Mouse (Mus musculus): ENCODE measurements around the gene Bicc1. TPM values are rescaled to one million over a fixed set of nuclear protein-coding genes. Genes with fewer than 3 reads are reported as not detected.

The Bicc1 gene
- polyA plus RNA-seq, 1 experiment from 2014 or later, result 23.5 TPM

- H3K4me1 ChIP-seq (ENCODE audit: control insufficient read depth, insufficient read depth, low read length), result peaks cover 25% of the 10 kb centered on the region; the same call in 1 of the 2 replicates
- no peak overlapping the region for H3K4me3 ChIP-seq (ENCODE audit: low read depth, low read length)
- no peaks in the 10 kb centered on the region for H3K27me3 ChIP-seq (ENCODE audit: control insufficient read depth, insufficient read depth, low read length)
- H3K9ac ChIP-seq (replicated peaks; ENCODE audit: low read depth, low read length), result no peak overlapping the region
- ATAC-seq (ENCODE audit: insufficient number of reproducible peaks, insufficient read depth, low FRiP score, low read depth), result no peak
- no peaks in the 10 kb centered on the region for H3K9me3 ChIP-seq (ENCODE audit: control insufficient read depth, low read depth, low read length)
- peak overlapping the region; percentile 79 for H3K27ac ChIP-seq (ENCODE audit: low read length)
- H3K36me3 ChIP-seq (ENCODE audit: control insufficient read depth, insufficient read depth, low read length), result no peaks in the 10 kb centered on the region
- WGBS, result 26% methylated on average over 9 of the region's 9 CpGs
- H3K4me2 ChIP-seq (replicated peaks; ENCODE audit: low read depth, low read length), result peak overlapping the region; percentile 22; the same call in 1 of the 2 replicates
Measured at GRCm38 (mm10) chr10:71024681-71025080, 134.8 kb downstream of the Bicc1 start.

- Histone ChIP-seq H3K9me3 (ENCODE audit: control insufficient read depth, low read depth, low read length) (no peaks in the 10 kb centered on the region), H3K27ac (ENCODE audit: low read length) (peak overlapping the region; percentile 79; the same call in 1 of the 2 replicates), H3K4me2 (replicated peaks; ENCODE audit: low read depth, low read length) (no peak overlapping the region), H3K27me3 (ENCODE audit: control insufficient read depth, insufficient read depth, low read length) (no peaks in the 10 kb centered on the region), H3K4me3 (ENCODE audit: low read depth, low read length) (no peak overlapping the region), H3K36me3 (ENCODE audit: control insufficient read depth, insufficient read depth, low read length) (no peaks in the 10 kb centered on the region), H3K4me1 (ENCODE audit: control insufficient read depth, insufficient read depth, low read length) (peaks cover 22% of the 10 kb centered on the region; the same call in 1 of the 2 replicates), H3K9ac (replicated peaks; ENCODE audit: low read depth, low read length) (no peak overlapping the region)
- ATAC-seq (ENCODE audit: insufficient number of reproducible peaks, insufficient read depth, low FRiP score, low read depth), result no peak
- WGBS, result 47% methylated on average over 3 of the region's 3 CpGs
Measured at GRCm38 (mm10) chr10:71023471-71023870, 136.0 kb downstream of the Bicc1 start.

- Histone ChIP-seq H3K4me3 (ENCODE audit: low read depth, low read length) (no peak overlapping the region), H3K4me2 (replicated peaks; ENCODE audit: low read depth, low read length) (no peak overlapping the region), H3K9ac (replicated peaks; ENCODE audit: low read depth, low read length) (no peak overlapping the region), H3K36me3 (ENCODE audit: control insufficient read depth, insufficient read depth, low read length) (no peaks in the 10 kb centered on the region), H3K27ac (ENCODE audit: low read length) (no peak overlapping the region), H3K27me3 (ENCODE audit: control insufficient read depth, insufficient read depth, low read length) (no peaks in the 10 kb centered on the region), H3K4me1 (ENCODE audit: control insufficient read depth, insufficient read depth, low read length) (peaks cover 18% of the 10 kb centered on the region; the same call in 1 of the 2 replicates), H3K9me3 (ENCODE audit: control insufficient read depth, low read depth, low read length) (no peaks in the 10 kb centered on the region)
- no peak for ATAC-seq (ENCODE audit: insufficient number of reproducible peaks, insufficient read depth, low FRiP score, low read depth)
- WGBS, result 64% methylated on average over 5 of the region's 5 CpGs
Measured at GRCm38 (mm10) chr10:71020459-71020858, 139.0 kb downstream of the Bicc1 start.

GRCm38 (mm10) chr10:71019836-71020235, 139.7 kb downstream of the Bicc1 start:
- Histone ChIP-seq H3K27ac (ENCODE audit: low read length) (no peak overlapping the region), H3K9ac (replicated peaks; ENCODE audit: low read depth, low read length) (no peak overlapping the region), H3K36me3 (ENCODE audit: control insufficient read depth, insufficient read depth, low read length) (no peaks in the 10 kb centered on the region), H3K4me2 (replicated peaks; ENCODE audit: low read depth, low read length) (no peak overlapping the region), H3K4me1 (ENCODE audit: control insufficient read depth, insufficient read depth, low read length) (peaks cover 12% of the 10 kb centered on the region; the same call in 1 of the 2 replicates), H3K9me3 (ENCODE audit: control insufficient read depth, low read depth, low read length) (no peaks in the 10 kb centered on the region), H3K27me3 (ENCODE audit: control insufficient read depth, insufficient read depth, low read length) (no peaks in the 10 kb centered on the region), H3K4me3 (ENCODE audit: low read depth, low read length) (no peak overlapping the region)
- 94% methylated on average over 6 of the region's 6 CpGs for WGBS
- ATAC-seq (ENCODE audit: insufficient number of reproducible peaks, insufficient read depth, low FRiP score, low read depth), result no peak

- Histone ChIP-seq H3K9ac (replicated peaks; ENCODE audit: low read depth, low read length) (no peak overlapping the region), H3K27me3 (ENCODE audit: control insufficient read depth, insufficient read depth, low read length) (no peaks in the 10 kb centered on the region), H3K4me3 (ENCODE audit: low read depth, low read length) (no peak overlapping the region), H3K27ac (ENCODE audit: low read length) (no peak overlapping the region), H3K4me2 (replicated peaks; ENCODE audit: low read depth, low read length) (no peak overlapping the region), H3K9me3 (ENCODE audit: control insufficient read depth, low read depth, low read length) (no peaks in the 10 kb centered on the region), H3K36me3 (ENCODE audit: control insufficient read depth, insufficient read depth, low read length) (no peaks in the 10 kb centered on the region), H3K4me1 (ENCODE audit: control insufficient read depth, insufficient read depth, low read length) (no peaks in the 10 kb centered on the region)
- WGBS, result 74% methylated on average over 19 of the region's 19 CpGs
- no peak for ATAC-seq (ENCODE audit: insufficient number of reproducible peaks, insufficient read depth, low FRiP score, low read depth)
Measured at GRCm38 (mm10) chr10:71009771-71010496, 149.6 kb downstream of the Bicc1 start.

- Histone ChIP-seq H3K4me3 (ENCODE audit: low read depth, low read length) (no peak overlapping the region), H3K9ac (replicated peaks; ENCODE audit: low read depth, low read length) (no peak overlapping the region), H3K4me2 (replicated peaks; ENCODE audit: low read depth, low read length) (no peak overlapping the region), H3K27me3 (ENCODE audit: control insufficient read depth, insufficient read depth, low read length) (no peaks in the 10 kb centered on the region), H3K27ac (ENCODE audit: low read length) (no peak overlapping the region), H3K9me3 (ENCODE audit: control insufficient read depth, low read depth, low read length) (no peaks in the 10 kb centered on the region), H3K36me3 (ENCODE audit: control insufficient read depth, insufficient read depth, low read length) (no peaks in the 10 kb centered on the region), H3K4me1 (ENCODE audit: control insufficient read depth, insufficient read depth, low read length) (no peaks in the 10 kb centered on the region)
- no peak for ATAC-seq (ENCODE audit: insufficient number of reproducible peaks, insufficient read depth, low FRiP score, low read depth)
- WGBS, result 86% methylated on average over 11 of the region's 11 CpGs
Measured at GRCm38 (mm10) chr10:71008721-71009120, 150.8 kb downstream of the Bicc1 start.

- no peak for ATAC-seq (ENCODE audit: insufficient number of reproducible peaks, insufficient read depth, low FRiP score, low read depth)
- no peak overlapping the region for H3K9ac ChIP-seq (replicated peaks; ENCODE audit: low read depth, low read length)
- no peak overlapping the region for H3K27ac ChIP-seq (ENCODE audit: low read length)
- H3K36me3 ChIP-seq (ENCODE audit: control insufficient read depth, insufficient read depth, low read length), result no peaks in the 10 kb centered on the region
- WGBS, result 71% methylated on average over 9 of the region's 9 CpGs
- H3K4me3 ChIP-seq (ENCODE audit: low read depth, low read length), result no peak overlapping the region
- no peaks in the 10 kb centered on the region for H3K27me3 ChIP-seq (ENCODE audit: control insufficient read depth, insufficient read depth, low read length)
- no peaks in the 10 kb centered on the region for H3K4me1 ChIP-seq (ENCODE audit: control insufficient read depth, insufficient read depth, low read length)
- no peak overlapping the region for H3K4me2 ChIP-seq (replicated peaks; ENCODE audit: low read depth, low read length)
- H3K9me3 ChIP-seq (ENCODE audit: control insufficient read depth, low read depth, low read length), result no peaks in the 10 kb centered on the region
Measured at GRCm38 (mm10) chr10:71007956-71008355, 151.5 kb downstream of the Bicc1 start.

GRCm38 (mm10) chr10:71007516-71007915, 152.0 kb downstream of the Bicc1 start:
- H3K4me2 ChIP-seq (replicated peaks; ENCODE audit: low read depth, low read length), result no peak overlapping the region
- no peak overlapping the region for H3K27ac ChIP-seq (ENCODE audit: low read length)
- no peaks in the 10 kb centered on the region for H3K27me3 ChIP-seq (ENCODE audit: control insufficient read depth, insufficient read depth, low read length)
- no peak for ATAC-seq (ENCODE audit: insufficient number of reproducible peaks, insufficient read depth, low FRiP score, low read depth)
- no peak overlapping the region for H3K4me3 ChIP-seq (ENCODE audit: low read depth, low read length)
- no peaks in the 10 kb centered on the region for H3K36me3 ChIP-seq (ENCODE audit: control insufficient read depth, insufficient read depth, low read length)
- no peaks in the 10 kb centered on the region for H3K4me1 ChIP-seq (ENCODE audit: control insufficient read depth, insufficient read depth, low read length)
- H3K9ac ChIP-seq (replicated peaks; ENCODE audit: low read depth, low read length), result no peak overlapping the region
- H3K9me3 ChIP-seq (ENCODE audit: control insufficient read depth, low read depth, low read length), result no peaks in the 10 kb centered on the region
- 93% methylated on average over 5 of the region's 5 CpGs for WGBS

GRCm38 (mm10) chr10:71007001-71007400, 152.5 kb downstream of the Bicc1 start:
- WGBS, result 87% methylated on average over 3 of the region's 3 CpGs
- no peaks in the 10 kb centered on the region for H3K27me3 ChIP-seq (ENCODE audit: control insufficient read depth, insufficient read depth, low read length)
- H3K4me3 ChIP-seq (ENCODE audit: low read depth, low read length), result no peak overlapping the region
- no peak for ATAC-seq (ENCODE audit: insufficient number of reproducible peaks, insufficient read depth, low FRiP score, low read depth)
- no peaks in the 10 kb centered on the region for H3K4me1 ChIP-seq (ENCODE audit: control insufficient read depth, insufficient read depth, low read length)
- no peak overlapping the region for H3K27ac ChIP-seq (ENCODE audit: low read length)
- no peak overlapping the region for H3K9ac ChIP-seq (replicated peaks; ENCODE audit: low read depth, low read length)
- H3K4me2 ChIP-seq (replicated peaks; ENCODE audit: low read depth, low read length), result no peak overlapping the region
- no peaks in the 10 kb centered on the region for H3K9me3 ChIP-seq (ENCODE audit: control insufficient read depth, low read depth, low read length)
- no peaks in the 10 kb centered on the region for H3K36me3 ChIP-seq (ENCODE audit: control insufficient read depth, insufficient read depth, low read length)

Data from stomach, embryonic 14.5 days (tissue).